Mouse (Mus musculus) hindbrain, embryonic 14.5 days (tissue): Measurements from ENCODE around the gene Grik3. TPM values are rescaled to one million over a fixed set of nuclear protein-coding genes. Genes with fewer than 3 reads are reported as not detected.
A peak's percentile ranks its signal among the peaks of the same experiment; 100 is the strongest.

Experiments used
- ATAC-seq: fragments of 200-750 bp; cut with Nextera tagmentation; 2 replicates; pipeline ENCODE4 v1.8.0; 2017; ENCODE audit warnings: moderate number of reproducible peaks, mild to moderate bottlenecking, moderate TSS enrichment, moderate library complexity; ENCODE audit not compliant: low FRiP score
- DNase-seq: peaks from one replicate; pipeline ENCODE4 v3.0.0-alpha.2; 2015; ENCODE audit warnings: low spot score
- H3K27ac ChIP-seq: fragments of 300-500 bp; sonication (generic); 2 replicates; pipeline ENCODE4 v1.5.1; 2014; ENCODE audit warnings: mild to moderate bottlenecking, moderate library complexity
- H3K27me3 ChIP-seq: fragments of 300-500 bp; sonication (generic); 2 replicates; pipeline ENCODE4 v1.6.1; 2014; ENCODE audit warnings: mild to moderate bottlenecking, low read length, mixed read lengths; ENCODE audit not compliant: control insufficient read depth, insufficient read depth
- H3K36me3 ChIP-seq: fragments of 300-500 bp; sonication (generic); replicated peaks from 2 replicates; pipeline ENCODE4 v1.6.1; 2014; ENCODE audit not compliant: control insufficient read depth, insufficient read depth
- H3K4me1 ChIP-seq: fragments of 300-500 bp; sonication (generic); replicated peaks from 2 replicates; pipeline ENCODE4 v1.6.1; 2014; ENCODE audit warnings: antibody characterized with exemption, low read length, mixed read lengths; ENCODE audit not compliant: control insufficient read depth, insufficient read depth
- H3K4me2 ChIP-seq: fragments of 300-500 bp; sonication (generic); replicated peaks from 2 replicates; pipeline ENCODE4 v1.6.1; 2014; ENCODE audit warnings: mild to moderate bottlenecking, moderate library complexity
- H3K4me3 ChIP-seq: fragments of 300-500 bp; sonication (generic); replicated peaks from 2 replicates; pipeline ENCODE4 v1.5.1; 2014; ENCODE audit warnings: mild to moderate bottlenecking, low read length
- H3K9ac ChIP-seq: fragments of 300-500 bp; sonication (generic); 2 replicates; pipeline ENCODE4 v1.6.1; 2014
- H3K9me3 ChIP-seq: fragments of 300-500 bp; sonication (generic); 2 replicates; pipeline ENCODE4 v1.6.1; 2016; ENCODE audit warnings: low read length; ENCODE audit not compliant: control insufficient read depth
- WGBS: fragments of 180-500 bp; shearing (Covaris S2); extraction: QIAGEN DNeasy Blood & Tissue Kit; methylation state at CpG from one replicate; pipeline ENCODE4 v1.1.7; 2014; 5-methylcytosine and 5-hydroxymethylcytosine counted together
- polyA plus RNA-seq: library from polyadenylated mRNA; unstranded; fragments of >200 nt; fragmentation: Nextera tagmentation; extraction: Ambion mirVana; gene quantifications from 2 replicates; pipeline ENCODE4 v1.2.1, GENCODE M21; 2014

The Grik3 gene
- polyA plus RNA-seq, 1 experiment from 2014 or later = 6.0 TPM

- Histone ChIP-seq H3K36me3 (no peaks in the 10 kb centered on the region), H3K4me2 (no peak overlapping the region), H3K4me3 (no peak overlapping the region), H3K9ac (no peak overlapping the region), H3K9me3 (no peaks in the 10 kb centered on the region), H3K27me3 (no peaks in the 10 kb centered on the region), H3K27ac (no peak overlapping the region), H3K4me1 (peaks cover 17% of the 10 kb centered on the region)
- DNase-seq = no peak
- ATAC-seq = no peak
- 81% methylated on average over 6 of the region's 6 CpGs for WGBS
Measured at GRCm38 (mm10) chr4:125661982-125662381, 171.5 kb downstream of the Grik3 start.

DNA sequence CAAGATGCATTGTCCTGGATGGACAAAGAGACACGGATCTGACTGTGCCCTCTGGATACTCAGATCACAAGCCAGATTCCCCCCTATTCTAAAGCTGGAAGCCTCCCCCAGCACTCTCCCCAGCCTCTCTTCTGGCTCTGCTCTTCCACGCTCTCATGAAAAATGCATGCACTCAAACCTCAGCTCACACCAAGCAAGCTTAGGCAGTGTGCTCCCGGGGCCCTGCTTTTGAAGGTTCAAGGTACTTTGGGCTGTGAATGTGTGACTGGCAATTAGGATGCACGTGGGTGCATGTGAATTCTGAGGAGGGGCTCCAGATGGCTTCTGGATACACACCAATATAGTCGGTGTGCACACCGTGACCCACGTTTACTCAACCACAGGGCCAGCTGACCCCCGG lies 172.8 kb downstream of the Grik3 start:
- Histone ChIP-seq H3K4me1 (peaks cover 17% of the 10 kb centered on the region), H3K9me3 (no peaks in the 10 kb centered on the region), H3K4me3 (no peak overlapping the region), H3K4me2 (no peak overlapping the region), H3K36me3 (no peaks in the 10 kb centered on the region), H3K9ac (peak overlapping the region; percentile 13; the same call in 1 of the 2 replicates), H3K27me3 (no peaks in the 10 kb centered on the region), H3K27ac (0 out of 2 replicates have a peak overlapping the region, but pooled peaks have one; percentile 21)
- no peak for ATAC-seq
- WGBS = 32% methylated on average over 8 of the region's 8 CpGs
- no peak for DNase-seq

DNA sequence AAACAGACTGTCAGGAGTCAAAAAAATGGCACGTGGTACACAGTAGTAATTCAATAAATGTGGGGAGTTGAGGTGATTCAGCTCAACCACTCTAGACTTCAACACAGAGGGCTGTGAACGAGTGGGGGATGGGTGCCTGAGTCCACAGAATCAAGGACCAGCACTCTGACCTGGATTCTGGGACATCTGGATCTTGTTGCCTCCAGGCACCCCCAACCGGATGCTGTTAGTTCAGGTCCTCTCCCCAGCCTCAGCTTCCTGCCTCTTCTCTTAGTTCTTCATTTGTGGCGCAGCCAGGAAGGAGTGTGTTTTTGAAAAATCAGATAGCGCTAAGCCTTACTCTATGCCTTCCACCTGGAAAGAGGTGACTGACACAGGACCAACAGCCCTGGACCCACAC lies 175.5 kb downstream of the Grik3 start:
- H3K27me3 ChIP-seq = no peaks in the 10 kb centered on the region
- H3K36me3 ChIP-seq = no peaks in the 10 kb centered on the region; the same call in 1 of the 2 replicates
- H3K4me2 ChIP-seq = no peak overlapping the region
- no peak overlapping the region for H3K27ac ChIP-seq
- no peak overlapping the region for H3K9ac ChIP-seq
- DNase-seq = no peak
- no peak overlapping the region for H3K4me3 ChIP-seq
- ATAC-seq = no peak
- WGBS = 90% methylated on average over 5 of the region's 5 CpGs
- H3K9me3 ChIP-seq = no peaks in the 10 kb centered on the region
- H3K4me1 ChIP-seq = peaks cover 17% of the 10 kb centered on the region

- no peaks in the 10 kb centered on the region for H3K36me3 ChIP-seq
- 59% methylated on average over 13 of the region's 13 CpGs for WGBS
- no peak overlapping the region for H3K9ac ChIP-seq
- no peak for DNase-seq
- H3K27me3 ChIP-seq = no peaks in the 10 kb centered on the region
- no peak overlapping the region for H3K4me3 ChIP-seq
- no peak for ATAC-seq
- H3K4me1 ChIP-seq = no peaks in the 10 kb centered on the region
- no peak overlapping the region for H3K27ac ChIP-seq
- no peak overlapping the region for H3K4me2 ChIP-seq
- H3K9me3 ChIP-seq = no peaks in the 10 kb centered on the region
Measured at GRCm38 (mm10) chr4:125682007-125682406, 191.5 kb downstream of the Grik3 start.

DNA sequence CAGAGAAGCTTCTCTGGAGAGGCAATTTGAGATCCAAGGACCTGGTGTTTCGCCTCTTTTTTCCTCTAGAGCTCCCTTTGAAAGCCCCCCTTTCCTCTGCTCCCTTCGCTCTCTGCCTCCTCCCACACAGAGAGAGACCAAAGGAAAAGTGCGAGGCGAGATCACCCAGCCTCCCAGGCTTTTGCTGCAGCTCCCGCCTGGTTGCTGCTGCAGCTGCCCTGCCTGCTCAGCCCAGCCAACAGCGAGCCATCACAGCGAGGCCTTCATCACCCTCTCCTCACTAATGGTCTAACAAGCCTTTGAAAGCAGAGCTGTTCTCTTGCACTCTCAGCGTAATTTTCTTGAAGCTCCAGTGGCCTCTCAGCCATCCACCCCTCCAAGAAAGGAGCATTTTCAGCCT lies 196.6 kb downstream of the Grik3 start:
- no peak overlapping the region for H3K27ac ChIP-seq
- WGBS = 52% methylated on average over 8 of the region's 8 CpGs

DNA sequence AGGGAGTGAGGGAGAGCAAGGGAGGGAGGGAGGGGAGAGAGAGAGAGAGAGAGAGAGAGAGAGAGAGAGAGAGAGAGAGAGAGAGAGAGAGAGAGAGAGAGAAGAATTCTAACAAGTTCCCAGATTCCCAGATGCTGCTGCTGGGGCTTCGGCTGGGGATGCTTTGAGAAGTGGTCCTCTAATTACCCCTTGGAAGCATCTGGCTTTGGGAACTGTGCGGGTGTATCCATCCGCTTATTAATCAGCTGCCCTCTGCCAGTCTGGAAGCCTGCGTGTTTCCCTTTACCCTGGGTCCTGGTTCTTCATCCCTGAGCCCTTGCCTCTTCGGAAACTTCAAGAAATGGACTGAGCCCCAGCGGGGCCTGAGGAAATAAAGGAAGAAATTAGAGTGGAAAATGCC lies 204.9 kb downstream of the Grik3 start:
- Histone ChIP-seq H3K27me3 (no peaks in the 10 kb centered on the region), H3K36me3 (peaks cover 4% of the 10 kb centered on the region), H3K4me3 (no peak overlapping the region), H3K9ac (no peak overlapping the region), H3K27ac (no peak overlapping the region), H3K9me3 (no peaks in the 10 kb centered on the region), H3K4me2 (0 out of 2 replicates have a peak overlapping the region, but pooled peaks have one; percentile 0), H3K4me1 (peaks cover 27% of the 10 kb centered on the region)
- DNase-seq (no peak), ATAC-seq (no peak)
- WGBS = 16% methylated on average over 6 of the region's 6 CpGs

More for the DNA sequence above, 196.6 kb downstream of the Grik3 start:
- no peaks in the 10 kb centered on the region for H3K9me3 ChIP-seq
- no peaks in the 10 kb centered on the region for H3K27me3 ChIP-seq
- ATAC-seq = no peak
- H3K4me2 ChIP-seq = no peak overlapping the region
- no peak for DNase-seq
- peaks cover 4% of the 10 kb centered on the region; the same call in 1 of the 2 replicates for H3K36me3 ChIP-seq
- H3K4me3 ChIP-seq = no peak overlapping the region
- H3K4me1 ChIP-seq = no peaks in the 10 kb centered on the region
- H3K9ac ChIP-seq = no peak overlapping the region

- Histone ChIP-seq H3K36me3 (peaks cover 2% of the 10 kb centered on the region), H3K4me1 (peaks cover 27% of the 10 kb centered on the region), H3K4me2 (0 out of 2 replicates have a peak overlapping the region, but pooled peaks have one; percentile 0), H3K4me3 (no peak overlapping the region), H3K27ac (peak overlapping the region; percentile 52), H3K27me3 (no peaks in the 10 kb centered on the region), H3K9ac (0 out of 2 replicates have a peak overlapping the region, but pooled peaks have one; percentile 16), H3K9me3 (no peaks in the 10 kb centered on the region)
- DNase-seq (peak; percentile 40), ATAC-seq (peak; percentile 92)
- WGBS = 6% methylated on average over 18 of the region's 18 CpGs
Measured at GRCm38 (mm10) chr4:125696182-125696939, 205.9 kb downstream of the Grik3 start.

- 19% methylated on average over 9 of the region's 9 CpGs for WGBS
- Histone ChIP-seq H3K9ac (peak overlapping the region; percentile 28; the same call in 1 of the 2 replicates), H3K4me1 (peaks cover 27% of the 10 kb centered on the region), H3K27me3 (no peaks in the 10 kb centered on the region), H3K9me3 (no peaks in the 10 kb centered on the region), H3K36me3 (no peaks in the 10 kb centered on the region; the same call in 1 of the 2 replicates), H3K4me2 (no peak overlapping the region), H3K27ac (peak overlapping the region; percentile 49; the same call in 1 of the 2 replicates), H3K4me3 (no peak overlapping the region)
- ATAC-seq (no peak), DNase-seq (no peak)
Measured at GRCm38 (mm10) chr4:125697626-125698025, 207.1 kb downstream of the Grik3 start.

GRCm38 (mm10) chr4:125699056-125699455 lies 208.6 kb downstream of the Grik3 start:
- Histone ChIP-seq H3K4me1 (peaks cover 35% of the 10 kb centered on the region), H3K9me3 (no peaks in the 10 kb centered on the region), H3K9ac (no peak overlapping the region), H3K4me3 (no peak overlapping the region), H3K36me3 (no peaks in the 10 kb centered on the region; the same call in 1 of the 2 replicates), H3K27ac (no peak overlapping the region), H3K4me2 (no peak overlapping the region), H3K27me3 (no peaks in the 10 kb centered on the region)
- ATAC-seq (no peak), DNase-seq (no peak)
- 93% methylated on average over 7 of the region's 7 CpGs for WGBS
